Mouse (Mus musculus): ENCODE measurements around the gene Lct. TPM values are rescaled to one million over a fixed set of nuclear protein-coding genes. Genes with fewer than 3 reads are reported as not detected.
"Not testable (repeated sequence)": the region's sequence is repeated elsewhere in the genome, so short reads cannot be mapped to it uniquely, and the experiment has no call there.

Gene Lct
- polyA plus RNA-seq, 1 experiment from 2014 or later: 0.10 TPM

DNA sequence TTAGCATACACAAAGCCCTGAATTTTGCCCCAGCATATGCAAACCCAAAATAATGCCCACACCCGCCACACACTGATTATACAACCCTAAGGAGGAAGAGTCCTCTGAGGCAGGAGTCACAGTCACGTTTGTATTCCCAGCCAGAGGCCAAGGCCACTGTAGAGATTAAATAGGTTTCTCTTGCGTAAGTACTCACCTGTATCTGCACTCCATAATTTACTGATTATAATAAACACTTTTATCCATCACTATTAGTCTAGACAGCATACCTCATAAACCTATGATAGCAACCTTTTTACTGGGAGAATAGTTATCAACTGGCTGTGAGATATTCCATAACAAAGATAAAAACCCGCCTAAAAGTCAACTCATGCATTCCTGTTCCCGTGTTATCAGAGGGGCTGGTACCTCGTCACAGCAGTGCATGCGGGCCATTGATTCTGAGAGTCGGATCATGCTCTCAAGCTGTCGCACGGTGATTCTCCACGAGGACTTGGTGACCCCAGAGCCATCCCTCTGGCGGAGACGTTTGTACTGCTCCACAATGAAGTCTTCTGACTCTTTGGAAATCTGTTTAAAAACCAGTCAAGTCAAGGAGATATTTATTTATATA, 9.7 kb upstream of the Lct start:
- no peak for ATAC-seq (ENCODE audit: insufficient number of reproducible peaks, insufficient read depth, low FRiP score, low TSS enrichment)
- H3K27me3 ChIP-seq: no peaks in the 10 kb centered on the region
- peaks cover 72% of the 10 kb centered on the region for H3K36me3 ChIP-seq
- H3K4me2 ChIP-seq (replicated peaks): no peak overlapping the region
- H3K4me3 ChIP-seq: no peak overlapping the region
- 88% methylated on average over 13 of the region's 13 CpGs for WGBS
- no peaks in the 10 kb centered on the region for H3K9me3 ChIP-seq
- no peak overlapping the region for H3K27ac ChIP-seq
- no peak overlapping the region for H3K9ac ChIP-seq
- H3K4me1 ChIP-seq: no peaks in the 10 kb centered on the region

DNA sequence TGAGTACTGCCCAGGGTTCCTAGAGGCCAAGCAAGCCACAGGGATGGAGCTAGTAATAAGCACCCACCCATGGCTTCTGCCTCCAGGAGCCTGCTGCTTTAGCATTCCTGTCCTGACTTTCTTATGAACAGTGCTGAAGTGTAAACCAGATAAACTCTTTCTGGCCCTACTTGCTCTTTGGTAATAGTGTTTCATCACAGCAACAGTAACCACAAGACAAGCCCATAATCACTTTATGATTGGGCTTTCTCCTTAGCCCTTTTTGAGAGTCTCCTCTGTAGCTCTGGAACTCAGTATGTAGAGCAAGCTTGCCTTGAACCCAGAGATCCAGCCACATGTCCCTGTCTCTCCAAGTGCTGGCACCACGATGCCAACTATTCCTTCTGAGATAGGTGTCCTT, 2.2 kb upstream of the Lct start:
- Histone ChIP-seq H3K27ac (no peak overlapping the region), H3K4me1 (no peaks in the 10 kb centered on the region), H3K9me3 (no peaks in the 10 kb centered on the region), H3K4me3 (no peak overlapping the region), H3K27me3 (no peaks in the 10 kb centered on the region), H3K36me3 (peaks cover 73% of the 10 kb centered on the region), H3K4me2 (replicated peaks) (no peak overlapping the region), H3K9ac (no peak overlapping the region)
- no peak for ATAC-seq (ENCODE audit: insufficient number of reproducible peaks, insufficient read depth, low FRiP score, low TSS enrichment)
- 93% methylated on average over 1 of the region's 1 CpGs for WGBS

DNA sequence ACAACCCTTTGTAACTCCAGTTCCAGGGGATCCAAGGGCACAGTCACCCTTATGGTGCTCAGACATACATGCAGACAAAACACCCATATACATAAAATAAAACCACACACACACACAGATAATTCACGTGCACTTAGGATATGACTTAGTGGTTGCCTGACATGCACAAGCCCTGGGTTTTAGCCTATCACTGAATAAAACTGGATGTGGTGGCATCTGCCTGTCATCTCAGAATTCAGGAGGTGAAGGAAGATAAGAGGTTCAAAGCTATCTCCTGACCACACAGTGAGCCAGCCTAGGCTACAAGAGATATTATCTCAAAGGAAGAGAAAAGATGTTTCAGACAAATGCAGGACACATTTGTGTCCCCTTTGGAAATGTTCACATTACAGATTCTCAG, 953 bp downstream of the Lct start:
- Histone ChIP-seq H3K4me1 (no peaks in the 10 kb centered on the region), H3K9ac (no peak overlapping the region), H3K36me3 (peaks cover 46% of the 10 kb centered on the region), H3K27me3 (no peaks in the 10 kb centered on the region), H3K27ac (no peak overlapping the region), H3K9me3 (no peaks in the 10 kb centered on the region), H3K4me3 (no peak overlapping the region), H3K4me2 (replicated peaks) (no peak overlapping the region)
- WGBS: 100% methylated on average over 1 of the region's 1 CpGs
- ATAC-seq (ENCODE audit: insufficient number of reproducible peaks, insufficient read depth, low FRiP score, low TSS enrichment): no peak

DNA sequence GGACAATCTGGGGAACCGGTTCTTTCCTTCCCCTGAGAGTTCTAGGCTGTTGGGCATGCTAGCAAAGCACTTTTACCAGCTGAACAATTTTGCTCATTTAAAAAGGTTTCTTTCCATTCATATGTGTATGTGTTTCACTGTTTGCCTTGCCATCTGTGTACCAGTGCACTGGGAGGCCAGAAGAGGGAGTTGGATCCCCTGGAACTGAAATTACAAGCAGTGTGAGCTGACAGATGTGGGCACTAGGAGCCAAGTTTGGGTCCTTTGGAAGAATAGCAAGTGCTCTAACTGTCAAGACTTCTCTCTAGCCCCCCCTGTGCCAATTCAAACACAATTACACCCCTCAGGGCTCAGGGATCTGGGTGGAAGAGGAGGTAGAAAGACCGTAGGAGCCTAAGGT, 3.3 kb downstream of the Lct start:
- no peaks in the 10 kb centered on the region for H3K9me3 ChIP-seq
- no peaks in the 10 kb centered on the region for H3K4me1 ChIP-seq
- no peak for ATAC-seq (ENCODE audit: insufficient number of reproducible peaks, insufficient read depth, low FRiP score, low TSS enrichment)
- no peak overlapping the region for H3K27ac ChIP-seq
- no peak overlapping the region for H3K4me2 ChIP-seq (replicated peaks)
- H3K9ac ChIP-seq: no peak overlapping the region
- 76% methylated on average over 2 of the region's 2 CpGs for WGBS
- 0 out of 2 replicates have a peak, but pooled peaks cover 25% of the 10 kb centered on the region for H3K36me3 ChIP-seq
- H3K27me3 ChIP-seq: no peaks in the 10 kb centered on the region
- no peak overlapping the region for H3K4me3 ChIP-seq

DNA sequence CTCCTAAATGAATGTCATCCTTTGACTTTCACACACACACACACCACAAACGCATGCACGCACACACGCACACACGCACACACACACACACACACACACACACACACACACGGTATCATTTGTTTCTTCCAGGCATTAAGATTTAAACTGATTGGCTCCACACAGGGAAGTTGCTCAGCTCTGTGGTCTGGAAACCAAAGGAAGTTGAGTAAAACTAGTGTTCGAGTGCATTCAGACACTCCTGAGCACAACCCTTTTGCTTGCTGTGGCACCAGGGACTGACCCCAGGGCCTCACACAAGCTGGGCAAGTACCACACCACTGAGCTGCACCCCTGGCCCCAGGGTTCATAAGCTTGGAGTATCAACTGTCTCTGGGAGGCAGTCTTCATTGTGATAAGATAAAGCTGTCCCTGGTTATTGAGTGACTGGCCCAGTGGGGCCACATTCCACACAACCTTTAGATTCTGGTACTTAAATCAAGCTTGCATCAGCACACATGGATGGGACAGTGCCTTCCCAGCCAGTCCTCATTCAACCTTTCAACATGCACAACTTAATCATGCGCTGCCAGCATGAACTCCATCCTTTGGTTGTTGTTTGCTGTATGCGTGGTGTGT, 5.0 kb downstream of the Lct start:
- no peak for ATAC-seq (ENCODE audit: insufficient number of reproducible peaks, insufficient read depth, low FRiP score, low TSS enrichment)
- H3K27ac ChIP-seq: no peak overlapping the region
- H3K9ac ChIP-seq: no peak overlapping the region
- 0 out of 2 replicates have a peak, but pooled peaks cover 15% of the 10 kb centered on the region for H3K36me3 ChIP-seq
- H3K4me3 ChIP-seq: no peak overlapping the region
- H3K4me1 ChIP-seq: no peaks in the 10 kb centered on the region
- 87% methylated on average over 8 of the region's 8 CpGs for WGBS
- H3K4me2 ChIP-seq (replicated peaks): no peak overlapping the region
- H3K9me3 ChIP-seq: no peaks in the 10 kb centered on the region
- no peaks in the 10 kb centered on the region for H3K27me3 ChIP-seq

DNA sequence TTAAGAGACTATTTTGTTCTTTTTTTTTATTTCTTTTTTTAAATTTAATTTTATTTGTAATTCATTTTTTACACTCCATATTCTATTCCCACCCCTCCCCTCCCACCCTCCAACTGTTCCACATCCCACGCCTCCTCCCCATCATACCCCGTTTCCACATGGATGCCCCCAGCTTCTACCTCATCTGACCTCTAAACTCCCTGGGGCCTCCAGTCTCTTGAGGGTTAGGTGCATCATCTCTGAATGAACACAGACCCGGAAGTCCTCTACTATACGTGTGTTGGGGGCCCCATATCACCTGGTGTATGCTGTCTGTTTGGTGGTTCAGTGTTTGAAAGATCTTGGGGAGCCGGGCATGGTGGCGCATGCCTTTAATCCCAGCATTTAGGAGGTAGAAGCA, 8.9 kb downstream of the Lct start:
- H3K9ac ChIP-seq; H3K9me3 ChIP-seq; H3K36me3 ChIP-seq; ATAC-seq (ENCODE audit: insufficient number of reproducible peaks, insufficient read depth, low FRiP score, low TSS enrichment); H3K4me1 ChIP-seq; H3K27me3 ChIP-seq; H3K27ac ChIP-seq; H3K4me2 ChIP-seq (replicated peaks); H3K4me3 ChIP-seq: not testable (repeated sequence)
- WGBS: 78% methylated on average over 6 of the region's 6 CpGs

DNA sequence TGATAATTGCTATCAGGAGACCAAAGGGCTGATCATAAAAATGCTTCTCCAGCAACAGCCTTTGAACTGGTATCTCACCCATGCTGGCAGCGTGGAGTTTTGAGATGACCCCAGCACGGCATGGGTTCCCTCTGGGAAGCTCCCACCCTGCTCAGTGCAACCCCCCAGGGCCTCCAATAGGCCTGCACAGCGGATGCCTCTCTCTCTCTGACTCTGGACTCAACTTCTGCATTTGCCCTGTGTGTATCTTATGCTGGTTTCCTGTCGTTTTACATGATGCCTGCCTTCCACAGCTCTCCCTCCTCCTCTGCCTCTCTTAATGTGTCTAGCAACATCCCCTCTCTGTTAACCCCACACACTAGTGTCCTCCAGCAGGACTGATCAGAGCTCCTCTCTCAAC, 13.5 kb downstream of the Lct start:
- H3K27ac ChIP-seq: no peak overlapping the region
- H3K4me1 ChIP-seq: no peaks in the 10 kb centered on the region
- H3K9me3 ChIP-seq: no peaks in the 10 kb centered on the region
- H3K36me3 ChIP-seq: no peaks in the 10 kb centered on the region
- no peak overlapping the region for H3K4me2 ChIP-seq (replicated peaks)
- no peaks in the 10 kb centered on the region for H3K27me3 ChIP-seq
- WGBS: 65% methylated on average over 4 of the region's 4 CpGs
- no peak overlapping the region for H3K4me3 ChIP-seq
- ATAC-seq (ENCODE audit: insufficient number of reproducible peaks, insufficient read depth, low FRiP score, low TSS enrichment): no peak
- H3K9ac ChIP-seq: no peak overlapping the region

DNA sequence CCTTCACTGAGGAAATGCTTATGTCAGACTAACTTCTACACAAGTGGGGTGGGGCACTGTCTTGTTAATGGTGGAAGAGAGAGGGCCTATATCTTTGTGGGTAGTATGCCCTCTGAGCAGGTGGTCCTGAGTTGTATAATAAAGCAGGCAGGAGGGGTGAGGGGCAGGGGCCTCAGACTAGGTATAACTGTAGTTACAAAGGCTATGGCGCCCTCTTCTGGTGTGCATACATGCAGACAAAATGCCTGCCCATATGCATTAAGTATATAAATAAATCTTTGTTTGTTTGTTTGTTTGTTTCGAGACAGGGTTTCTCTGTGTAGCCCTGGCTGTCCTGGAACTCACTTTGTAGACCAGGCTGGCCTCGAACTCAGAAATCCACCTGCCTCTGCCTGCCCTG, 19.1 kb downstream of the Lct start:
- Histone ChIP-seq H3K9ac (no peak overlapping the region), H3K36me3 (no peaks in the 10 kb centered on the region), H3K4me1 (no peaks in the 10 kb centered on the region), H3K27me3 (no peaks in the 10 kb centered on the region), H3K4me3 (no peak overlapping the region), H3K4me2 (replicated peaks) (no peak overlapping the region), H3K9me3 (no peaks in the 10 kb centered on the region), H3K27ac (no peak overlapping the region)
- ATAC-seq (ENCODE audit: insufficient number of reproducible peaks, insufficient read depth, low FRiP score, low TSS enrichment): no peak
- WGBS: 85% methylated on average over 3 of the region's 3 CpGs

DNA sequence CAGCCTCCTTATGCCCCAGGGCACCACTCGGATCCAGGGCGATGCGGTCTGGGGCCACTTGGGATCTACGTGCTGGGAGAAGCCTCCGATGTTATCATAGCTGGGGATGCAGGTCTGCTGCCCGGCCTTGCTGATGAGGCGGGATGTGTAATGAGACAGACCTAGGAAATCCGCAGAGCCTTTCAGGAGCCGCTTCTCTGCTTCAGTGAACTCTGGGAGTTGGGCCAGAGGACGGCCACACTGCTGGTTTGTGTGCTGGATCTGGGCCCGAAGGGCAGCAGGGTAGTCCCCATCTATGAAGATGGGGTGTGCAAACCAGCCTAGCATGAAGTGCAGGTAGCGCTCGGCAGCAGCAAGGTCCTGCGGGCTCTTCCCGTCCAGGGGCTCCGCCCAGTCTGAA, 24.2 kb downstream of the Lct start:
- Histone ChIP-seq H3K9me3 (peaks cover 3% of the 10 kb centered on the region; the same call in 1 of the 2 replicates), H3K4me1 (no peaks in the 10 kb centered on the region), H3K4me3 (no peak overlapping the region), H3K27ac (no peak overlapping the region), H3K4me2 (replicated peaks) (no peak overlapping the region), H3K9ac (no peak overlapping the region), H3K36me3 (no peaks in the 10 kb centered on the region), H3K27me3 (no peaks in the 10 kb centered on the region)
- 87% methylated on average over 16 of the region's 16 CpGs for WGBS
- no peak for ATAC-seq (ENCODE audit: insufficient number of reproducible peaks, insufficient read depth, low FRiP score, low TSS enrichment)

DNA sequence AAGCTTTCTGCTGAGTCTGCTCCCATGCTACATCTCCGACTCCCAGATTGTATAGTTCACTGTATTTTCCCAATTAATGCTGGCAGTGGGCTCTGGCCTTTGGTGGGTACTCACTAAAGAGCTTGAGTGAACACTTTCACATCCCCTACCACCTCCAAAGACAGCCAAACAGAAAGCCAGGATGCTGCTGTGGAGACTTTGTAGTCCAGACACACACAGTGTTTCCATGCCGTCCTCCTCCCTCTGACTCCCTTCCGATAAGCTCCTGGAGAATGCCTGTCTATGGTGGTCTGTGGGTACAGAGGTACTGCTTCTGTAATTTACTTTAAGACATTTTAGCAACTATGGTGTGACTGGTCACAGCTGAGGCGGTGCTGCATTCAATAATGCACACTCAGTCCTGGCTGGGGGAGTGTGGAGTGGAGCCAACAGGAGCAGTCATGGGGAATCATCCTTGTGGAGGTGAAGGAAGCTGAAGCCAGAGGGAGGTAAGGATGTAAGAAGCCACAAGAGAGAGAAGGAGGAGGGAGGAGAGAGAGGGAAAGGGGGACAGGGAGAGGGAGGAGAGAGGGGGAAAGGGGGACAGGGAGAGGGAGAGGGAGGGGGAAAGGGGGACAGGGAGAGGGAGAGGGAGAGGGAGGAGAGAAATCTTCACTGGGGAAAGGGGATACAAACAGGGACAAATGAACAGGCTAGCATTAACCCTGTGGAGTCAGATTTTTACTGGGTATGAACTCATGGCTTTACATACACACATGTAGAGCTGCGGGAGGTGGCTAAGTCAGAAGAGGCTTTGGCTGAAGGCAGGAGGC, 32.2 kb downstream of the Lct start:
- Histone ChIP-seq H3K9me3 (no peaks in the 10 kb centered on the region), H3K9ac (no peak overlapping the region), H3K4me3 (no peak overlapping the region), H3K4me1 (no peaks in the 10 kb centered on the region), H3K27me3 (no peaks in the 10 kb centered on the region), H3K36me3 (no peaks in the 10 kb centered on the region), H3K27ac (no peak overlapping the region), H3K4me2 (replicated peaks) (no peak overlapping the region)
- 75% methylated on average over 5 of the region's 5 CpGs for WGBS
- no peak for ATAC-seq (ENCODE audit: insufficient number of reproducible peaks, insufficient read depth, low FRiP score, low TSS enrichment)

DNA sequence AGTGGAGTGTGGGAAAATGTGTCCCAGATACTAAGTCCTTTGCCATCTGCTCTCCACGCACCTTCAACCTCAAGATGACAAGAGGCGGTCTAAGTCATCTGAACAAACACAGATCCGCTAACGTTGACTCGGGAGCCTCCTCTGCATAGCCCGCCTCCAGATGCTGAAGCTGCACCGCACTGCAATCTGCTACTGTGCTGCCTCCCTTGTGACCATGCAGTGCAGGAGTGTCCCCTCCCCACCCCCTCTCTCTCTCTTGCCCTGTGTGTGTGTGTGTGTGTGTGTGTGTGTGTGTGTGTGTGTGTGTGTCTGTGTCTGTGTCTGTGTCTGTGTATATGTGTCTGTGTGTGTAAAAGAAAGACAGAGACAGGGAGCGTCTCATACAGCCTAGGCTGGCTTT, 32.8 kb downstream of the Lct start:
- WGBS: 71% methylated on average over 8 of the region's 8 CpGs
- no peak for ATAC-seq (ENCODE audit: insufficient number of reproducible peaks, insufficient read depth, low FRiP score, low TSS enrichment)
- no peaks in the 10 kb centered on the region for H3K9me3 ChIP-seq
- H3K36me3 ChIP-seq: no peaks in the 10 kb centered on the region
- no peak overlapping the region for H3K27ac ChIP-seq
- no peak overlapping the region for H3K4me3 ChIP-seq
- no peak overlapping the region for H3K4me2 ChIP-seq (replicated peaks)
- H3K27me3 ChIP-seq: no peaks in the 10 kb centered on the region
- H3K9ac ChIP-seq: no peak overlapping the region
- no peaks in the 10 kb centered on the region for H3K4me1 ChIP-seq

DNA sequence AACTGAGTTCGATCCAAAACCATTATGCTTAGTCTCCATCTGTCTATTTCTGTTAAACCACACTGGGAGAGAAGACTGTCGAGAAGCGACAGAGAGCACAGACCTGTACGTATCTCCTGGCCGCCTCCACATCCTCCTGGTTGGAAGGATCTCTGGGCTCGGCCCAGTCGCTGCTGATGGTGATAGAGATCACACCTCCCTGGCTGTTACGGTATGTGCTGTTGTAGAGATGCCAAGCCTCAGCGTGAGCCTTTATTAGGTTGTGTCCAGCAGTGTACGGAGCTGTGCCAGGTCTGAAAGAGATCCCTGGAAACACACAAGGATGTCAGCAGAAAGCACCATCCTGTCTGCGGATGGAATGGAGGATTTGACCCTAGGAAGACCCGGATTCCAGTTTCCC, 34.6 kb downstream of the Lct start:
- Histone ChIP-seq H3K9me3 (no peaks in the 10 kb centered on the region), H3K36me3 (no peaks in the 10 kb centered on the region), H3K4me3 (no peak overlapping the region), H3K4me1 (no peaks in the 10 kb centered on the region), H3K9ac (no peak overlapping the region), H3K27ac (no peak overlapping the region), H3K4me2 (replicated peaks) (no peak overlapping the region), H3K27me3 (no peaks in the 10 kb centered on the region)
- WGBS: 92% methylated on average over 12 of the region's 12 CpGs
- ATAC-seq (ENCODE audit: insufficient number of reproducible peaks, insufficient read depth, low FRiP score, low TSS enrichment): no peak

All from embryonic facial prominence, embryonic 12.5 days (tissue).